Mouse (Mus musculus) C2C12 (cell line): ENCODE measurements at regions not wholly inside any gene's neighbourhood (a gene's known extent, or its start where the extent isn't known, plus 50 kb on each side); places are given as distances from the start of the nearest gene placed in this dataset.

Experiments
- H3K27me3 ChIP-seq: one replicate; pipeline ENCODE4 v1.6.1; 2011; ENCODE audit not compliant: control insufficient read depth, insufficient read depth, insufficient read length
- H3K36me3 ChIP-seq: one replicate; pipeline ENCODE4 v1.6.1; 2011; ENCODE audit not compliant: control insufficient read depth, insufficient read depth
- H3K4me3 ChIP-seq: one replicate; pipeline ENCODE4 v1.5.1; 2011; ENCODE audit warnings: mild to moderate bottlenecking, control low read depth; ENCODE audit not compliant: poor library complexity, insufficient read depth, severe bottlenecking
- H3K79me2 ChIP-seq: one replicate; pipeline ENCODE4 v1.6.1; 2011; ENCODE audit not compliant: control insufficient read depth, insufficient read depth
- H3K79me3 ChIP-seq: one replicate; pipeline ENCODE4 v1.6.1; 2011; ENCODE audit warnings: low read depth, control low read depth
- H3ac ChIP-seq: one replicate; pipeline ENCODE3; 2011; ENCODE audit warnings: low read depth; ENCODE audit not compliant: control insufficient read depth, insufficient read length
- CEBPB ChIP-seq: IDR thresholded peaks from one replicate; pipeline ENCODE4 v1.6.1; 2011; ENCODE audit warnings: low read depth, mild to moderate bottlenecking, control low read depth, moderate library complexity
- CTCF ChIP-seq: IDR thresholded peaks from one replicate; pipeline ENCODE4 v1.5.1; 2011; ENCODE audit not compliant: control insufficient read depth, insufficient read depth, insufficient read length
- FOSL1 ChIP-seq: IDR thresholded peaks from one replicate; pipeline ENCODE4 v1.8.0; 2011; ENCODE audit warnings: mild to moderate bottlenecking, low read length; ENCODE audit not compliant: poor library complexity, insufficient read depth, severe bottlenecking
- MAX ChIP-seq: IDR thresholded peaks from one replicate; pipeline ENCODE4 v1.6.1; 2011; ENCODE audit warnings: mild to moderate bottlenecking, control low read depth
- MYOD1 ChIP-seq: IDR thresholded peaks from one replicate; pipeline ENCODE4 v1.6.1; 2011; ENCODE audit warnings: low read depth; ENCODE audit not compliant: control insufficient read depth, insufficient read length
- MYOG ChIP-seq: IDR thresholded peaks from one replicate; pipeline ENCODE4 v1.6.1; 2011; ENCODE audit not compliant: control insufficient read depth, insufficient read length; ENCODE audit errors: extremely low read depth
- USF1 ChIP-seq: IDR thresholded peaks from one replicate; pipeline ENCODE4 v1.6.1; 2011; ENCODE audit warnings: low read depth, mild to moderate bottlenecking, control low read depth, moderate library complexity

GRCm38 (mm10) chr15:36903922-36904321 lies 103.7 kb downstream of the Zfp706 start:
- Histone ChIP-seq H3K79me3 (no peaks in the 10 kb centered on the region), H3K36me3 (no peaks in the 10 kb centered on the region), H3ac (no peak overlapping the region), H3K4me3 (no peak overlapping the region), H3K79me2 (no peaks in the 10 kb centered on the region), H3K27me3 (no peaks in the 10 kb centered on the region)
- no peak for TF ChIP-seq MYOD1
- no peak for TF ChIP-seq MYOG
- no peak for TF ChIP-seq FOSL1
- TF ChIP-seq USF1: no peak
- no peak for TF ChIP-seq CTCF
- TF ChIP-seq MAX: no peak
- no peak for TF ChIP-seq CEBPB

DNA sequence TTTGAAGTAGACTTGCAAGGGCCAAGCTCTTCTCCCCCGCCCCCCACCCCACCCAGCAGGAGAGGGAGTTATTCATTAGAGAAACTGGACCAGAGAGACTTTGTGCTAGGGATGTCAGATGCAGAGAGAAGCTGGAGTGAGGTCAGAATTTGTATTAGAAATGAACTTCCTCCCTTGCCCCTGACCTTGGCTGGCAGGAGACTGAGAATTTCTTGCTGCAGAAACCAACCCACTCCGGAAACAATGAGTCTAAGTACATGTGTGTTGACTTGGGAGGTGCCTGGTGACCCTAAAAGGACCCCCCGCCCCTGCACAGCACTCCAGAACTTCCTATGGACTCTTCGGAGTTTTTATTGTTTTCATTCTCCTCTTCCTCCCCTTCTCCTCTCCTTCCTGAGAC lies 104.3 kb downstream of the Zfp706 start:
- Histone ChIP-seq H3K79me3 (no peaks in the 10 kb centered on the region), H3K36me3 (no peaks in the 10 kb centered on the region), H3ac (no peak overlapping the region), H3K4me3 (no peak overlapping the region), H3K79me2 (no peaks in the 10 kb centered on the region), H3K27me3 (no peaks in the 10 kb centered on the region)
- TF ChIP-seq CEBPB (no peak), USF1 (no peak), FOSL1 (no peak), MAX (no peak), MYOG (no peak), CTCF (no peak)

DNA sequence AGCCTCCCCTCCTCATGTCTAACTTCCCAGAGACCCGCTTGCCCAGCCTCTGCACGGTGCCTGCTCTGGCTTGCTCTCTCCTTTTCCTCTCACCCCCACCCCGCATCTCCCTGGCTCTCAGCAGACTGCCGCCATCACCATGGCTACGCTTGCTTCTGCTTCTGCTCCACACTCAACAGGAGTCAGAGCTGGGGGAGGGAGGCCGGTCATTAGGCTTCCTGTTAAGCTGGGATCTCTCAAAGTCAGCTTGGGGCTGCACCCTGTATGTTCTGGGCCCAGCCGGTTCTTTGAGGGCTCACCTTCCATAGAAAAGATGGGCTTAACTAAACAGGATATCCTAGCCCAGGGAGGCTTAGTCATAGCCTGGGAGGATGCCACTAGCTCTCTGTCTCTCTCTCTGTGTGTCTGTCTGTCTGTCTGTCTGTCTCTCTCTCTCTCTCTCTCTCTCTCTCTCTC lies 105.7 kb downstream of the Zfp706 start:
- TF ChIP-seq USF1 (no peak), MYOD1 (no peak), MYOG (no peak)
- no peak overlapping the region for H3K4me3 ChIP-seq
- no peaks in the 10 kb centered on the region for H3K36me3 ChIP-seq
- no peak overlapping the region for H3ac ChIP-seq
- H3K79me2 ChIP-seq: no peaks in the 10 kb centered on the region
- no peaks in the 10 kb centered on the region for H3K79me3 ChIP-seq
- no peaks in the 10 kb centered on the region for H3K27me3 ChIP-seq

DNA sequence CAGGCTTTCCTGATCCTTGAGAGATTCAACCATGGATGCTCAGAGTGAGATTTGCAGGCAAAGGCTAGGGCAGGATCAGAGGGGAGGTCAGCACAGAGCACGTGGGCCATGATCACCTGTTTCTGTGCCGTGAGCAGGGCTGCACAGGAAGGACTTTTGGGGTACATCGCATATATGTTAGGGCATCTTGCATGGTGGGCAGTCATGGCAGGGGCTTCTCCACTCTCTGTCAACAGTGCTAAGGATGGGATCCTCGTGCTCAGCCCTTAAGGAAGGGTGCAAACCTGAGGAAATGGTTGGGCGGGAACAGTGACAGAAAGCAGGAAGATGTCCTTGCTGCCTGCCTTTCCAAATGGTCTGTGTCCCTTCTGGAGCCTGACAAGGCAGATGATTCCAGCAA lies 106.2 kb downstream of the Zfp706 start:
- H3K79me3 ChIP-seq: no peaks in the 10 kb centered on the region
- no peaks in the 10 kb centered on the region for H3K27me3 ChIP-seq
- no peaks in the 10 kb centered on the region for H3K36me3 ChIP-seq
- no peak overlapping the region for H3K4me3 ChIP-seq
- H3K79me2 ChIP-seq: no peaks in the 10 kb centered on the region
- no peak overlapping the region for H3ac ChIP-seq
- TF ChIP-seq CTCF (no peak), MAX (no peak), FOSL1 (no peak), USF1 (no peak), MYOD1 (no peak), CEBPB (no peak), MYOG (no peak)

DNA sequence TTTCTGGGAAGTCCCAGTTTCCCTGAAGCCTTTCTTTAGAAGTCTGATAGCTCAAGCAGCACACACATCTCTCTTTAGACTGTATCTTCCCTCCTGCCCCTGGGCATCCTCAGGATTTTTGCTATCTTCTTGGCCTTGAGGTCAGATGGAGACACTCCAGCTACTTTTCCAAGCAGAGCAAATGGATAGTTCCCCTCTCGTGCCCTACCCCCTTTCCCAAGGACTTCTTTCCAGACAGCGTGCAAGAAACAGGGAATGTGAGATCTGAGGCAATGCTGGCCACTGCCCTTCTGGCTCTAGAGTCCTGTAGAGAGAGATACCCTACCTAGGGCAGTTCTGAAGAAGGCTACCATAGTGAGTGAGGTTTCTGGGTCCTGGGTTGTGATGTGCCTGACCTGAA lies 106.6 kb downstream of the Zfp706 start:
- H3K4me3 ChIP-seq: no peak overlapping the region
- no peaks in the 10 kb centered on the region for H3K36me3 ChIP-seq
- H3ac ChIP-seq: no peak overlapping the region
- H3K79me3 ChIP-seq: no peaks in the 10 kb centered on the region
- TF ChIP-seq CTCF (no peak), FOSL1 (no peak), CEBPB (no peak), MAX (no peak), USF1 (no peak), MYOD1 (no peak), MYOG (no peak)
- no peaks in the 10 kb centered on the region for H3K79me2 ChIP-seq
- no peaks in the 10 kb centered on the region for H3K27me3 ChIP-seq

GRCm38 (mm10) chr15:36899882-36900281 lies 107.7 kb downstream of the Zfp706 start:
- Histone ChIP-seq H3K79me3 (no peaks in the 10 kb centered on the region), H3K79me2 (no peaks in the 10 kb centered on the region)

More at GRCm38 (mm10) chr15:36899882-36900281, 107.7 kb downstream of the Zfp706 start:
- H3K27me3 ChIP-seq: no peaks in the 10 kb centered on the region
- no peak overlapping the region for H3ac ChIP-seq
- H3K4me3 ChIP-seq: no peak overlapping the region
- no peaks in the 10 kb centered on the region for H3K36me3 ChIP-seq
- no peak for TF ChIP-seq MYOD1
- no peak for TF ChIP-seq USF1
- TF ChIP-seq CTCF: no peak
- no peak for TF ChIP-seq MAX
- no peak for TF ChIP-seq MYOG
- no peak for TF ChIP-seq FOSL1
- no peak for TF ChIP-seq CEBPB
